Mouse (Mus musculus): ENCODE results near the gene Cyp3a16. TPM values are rescaled to one million over a fixed set of nuclear protein-coding genes. Genes with fewer than 3 reads are reported as not detected.
"Not testable (repeated sequence)": the region's sequence is repeated elsewhere in the genome, so short reads cannot be mapped to it uniquely, and the experiment has no call there.

The Cyp3a16 gene
- polyA plus RNA-seq (2015; fragmentation: Nextera tagmentation; extraction: Ambion mirVana), result 0.08 TPM in 1 of 2 replicates, not detected in the other

- H3K27me3 ChIP-seq (ENCODE audit: control insufficient read depth, insufficient read depth, low read length); H3K4me3 ChIP-seq (ENCODE audit: low read length); H3K27ac ChIP-seq (ENCODE audit: low read length); H3K36me3 ChIP-seq (ENCODE audit: control insufficient read depth, insufficient read depth); H3K4me2 ChIP-seq (ENCODE audit: low read depth, low read length); ATAC-seq (replicated peaks; ENCODE audit: extremely low read depth, insufficient read depth, low FRiP score); H3K4me1 ChIP-seq (ENCODE audit: control insufficient read depth, insufficient read depth, low read length); H3K9me3 ChIP-seq (replicated peaks; ENCODE audit: control insufficient read depth, low read length); H3K9ac ChIP-seq (ENCODE audit: low read length): not testable (repeated sequence)
- WGBS, result 61% methylated on average over 2 of the region's 2 CpGs
Observed at GRCm38 (mm10) chr5:145469623-145470022, at the start of gene Cyp3a16. Gene Cyp3a16 (minus strand): TSS chr5:145469723.

DNA sequence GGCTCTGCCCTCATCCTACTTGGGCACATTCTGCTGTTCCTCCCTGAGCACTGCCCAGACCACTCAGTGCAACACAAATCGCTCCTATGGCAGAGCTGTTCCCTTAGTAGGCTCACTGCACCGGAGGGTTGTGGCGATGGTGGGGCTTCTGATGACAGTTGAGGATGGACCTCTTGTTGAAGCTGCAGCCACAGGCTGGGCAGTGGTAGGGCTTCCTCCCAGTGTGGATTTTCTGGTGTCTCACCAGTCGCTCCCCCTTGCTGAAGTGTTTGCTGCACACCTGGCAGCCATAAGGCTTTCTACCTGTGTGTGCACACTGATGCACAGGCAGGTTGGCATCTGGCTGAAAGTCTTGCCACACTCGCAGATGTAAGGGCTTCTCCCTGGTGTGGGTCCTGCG lies 20.8 kb upstream of the Cyp3a16 start:
- Histone ChIP-seq H3K36me3 (ENCODE audit: control insufficient read depth, insufficient read depth) (no peaks in the 10 kb centered on the region), H3K9me3 (replicated peaks; ENCODE audit: control insufficient read depth, low read length) (no peaks in the 10 kb centered on the region), H3K4me3 (ENCODE audit: low read length) (no peak overlapping the region), H3K27me3 (ENCODE audit: control insufficient read depth, insufficient read depth, low read length) (no peaks in the 10 kb centered on the region), H3K9ac (ENCODE audit: low read length) (no peak overlapping the region), H3K4me2 (ENCODE audit: low read depth, low read length) (no peak overlapping the region), H3K27ac (ENCODE audit: low read length) (no peak overlapping the region), H3K4me1 (ENCODE audit: control insufficient read depth, insufficient read depth, low read length) (no peaks in the 10 kb centered on the region)
- ATAC-seq (replicated peaks; ENCODE audit: extremely low read depth, insufficient read depth, low FRiP score), result no peak
- no CpG with 5 or more reads among the region's 6 CpGs for WGBS

DNA sequence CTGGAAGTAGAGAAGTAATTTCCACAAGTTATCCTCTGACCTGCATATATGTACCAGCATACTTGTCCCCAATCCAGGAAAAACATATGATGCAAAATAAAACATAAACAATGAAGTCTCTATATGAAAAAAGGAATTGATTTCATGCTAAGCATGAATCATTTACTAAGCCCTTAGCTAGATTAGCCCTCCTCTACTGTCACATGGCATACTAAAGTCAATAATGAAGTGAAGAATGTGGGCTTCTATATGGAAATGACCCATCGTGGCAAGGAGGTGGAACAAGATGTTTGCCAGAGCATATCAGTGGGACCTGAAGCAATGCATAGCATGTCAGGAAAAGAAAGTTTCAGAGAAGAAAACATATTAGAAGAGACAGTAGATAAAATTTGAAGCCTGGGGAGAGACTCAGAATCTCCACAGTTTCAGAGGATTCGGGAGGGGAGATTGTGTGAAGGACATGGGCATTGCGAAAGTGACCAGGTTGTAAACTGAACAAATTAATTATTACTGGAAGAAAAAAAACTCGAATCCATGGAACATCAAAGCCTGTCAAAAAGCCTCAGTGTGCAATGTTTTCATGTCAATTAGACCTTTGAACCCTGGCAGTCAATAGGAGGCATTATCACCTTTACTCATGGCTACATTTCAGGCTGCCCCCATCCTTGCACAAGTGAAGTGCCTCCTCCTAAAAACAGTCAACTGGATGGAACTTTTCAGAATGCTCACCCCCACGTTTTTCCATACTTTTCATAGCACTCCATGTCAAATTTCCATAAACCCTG lies 5.0 kb downstream of the Cyp3a16 start:
- no peak for ATAC-seq (replicated peaks; ENCODE audit: extremely low read depth, insufficient read depth, low FRiP score)
- no peak overlapping the region for H3K4me3 ChIP-seq (ENCODE audit: low read length)
- H3K9me3 ChIP-seq (replicated peaks; ENCODE audit: control insufficient read depth, low read length), result peaks cover 2% of the 10 kb centered on the region; the same call in 1 of the 2 replicates
- no peaks in the 10 kb centered on the region for H3K36me3 ChIP-seq (ENCODE audit: control insufficient read depth, insufficient read depth)
- H3K27ac ChIP-seq (ENCODE audit: low read length), result no peak overlapping the region
- no peak overlapping the region for H3K9ac ChIP-seq (ENCODE audit: low read length)
- no peak overlapping the region for H3K4me2 ChIP-seq (ENCODE audit: low read depth, low read length)
- H3K4me1 ChIP-seq (ENCODE audit: control insufficient read depth, insufficient read depth, low read length), result no peaks in the 10 kb centered on the region
- no peaks in the 10 kb centered on the region for H3K27me3 ChIP-seq (ENCODE audit: control insufficient read depth, insufficient read depth, low read length)
- 53% methylated on average over 5 of the region's 5 CpGs for WGBS

- Histone ChIP-seq H3K4me2 (ENCODE audit: low read depth, low read length) (no peak overlapping the region), H3K27me3 (ENCODE audit: control insufficient read depth, insufficient read depth, low read length) (no peaks in the 10 kb centered on the region), H3K36me3 (ENCODE audit: control insufficient read depth, insufficient read depth) (no peaks in the 10 kb centered on the region), H3K27ac (ENCODE audit: low read length) (no peak overlapping the region), H3K4me3 (ENCODE audit: low read length) (no peak overlapping the region), H3K4me1 (ENCODE audit: control insufficient read depth, insufficient read depth, low read length) (no peaks in the 10 kb centered on the region), H3K9ac (ENCODE audit: low read length) (no peak overlapping the region), H3K9me3 (replicated peaks; ENCODE audit: control insufficient read depth, low read length) (peaks cover 3% of the 10 kb centered on the region)
- 66% methylated on average over 4 of the region's 4 CpGs for WGBS
- no peak for ATAC-seq (replicated peaks; ENCODE audit: extremely low read depth, insufficient read depth, low FRiP score)
Observed at GRCm38 (mm10) chr5:145462321-145462720, 7.2 kb downstream of the Cyp3a16 start.

GRCm38 (mm10) chr5:145454389-145454788 lies 15.1 kb downstream of the Cyp3a16 start:
- Histone ChIP-seq H3K27ac (ENCODE audit: low read length) (no peak overlapping the region), H3K9ac (ENCODE audit: low read length) (no peak overlapping the region), H3K9me3 (replicated peaks; ENCODE audit: control insufficient read depth, low read length) (peaks cover 9% of the 10 kb centered on the region), H3K4me2 (ENCODE audit: low read depth, low read length) (no peak overlapping the region), H3K27me3 (ENCODE audit: control insufficient read depth, insufficient read depth, low read length) (no peaks in the 10 kb centered on the region), H3K4me3 (ENCODE audit: low read length) (no peak overlapping the region), H3K4me1 (ENCODE audit: control insufficient read depth, insufficient read depth, low read length) (no peaks in the 10 kb centered on the region), H3K36me3 (ENCODE audit: control insufficient read depth, insufficient read depth) (no peaks in the 10 kb centered on the region)
- WGBS, result 70% methylated on average over 4 of the region's 4 CpGs
- ATAC-seq (replicated peaks; ENCODE audit: extremely low read depth, insufficient read depth, low FRiP score), result no peak

GRCm38 (mm10) chr5:145433688-145434087 lies 35.8 kb downstream of the Cyp3a16 start:
- H3K9ac ChIP-seq (ENCODE audit: low read length), result no peak overlapping the region
- WGBS, result 62% methylated on average over 1 of the region's 1 CpGs
- ATAC-seq (replicated peaks; ENCODE audit: extremely low read depth, insufficient read depth, low FRiP score), result no peak

GRCm38 (mm10) chr5:145431004-145431403 lies 38.5 kb downstream of the Cyp3a16 start:
- Histone ChIP-seq H3K4me1 (ENCODE audit: control insufficient read depth, insufficient read depth, low read length) (no peaks in the 10 kb centered on the region), H3K36me3 (ENCODE audit: control insufficient read depth, insufficient read depth) (no peaks in the 10 kb centered on the region), H3K27me3 (ENCODE audit: control insufficient read depth, insufficient read depth, low read length) (no peaks in the 10 kb centered on the region), H3K27ac (ENCODE audit: low read length) (no peak overlapping the region), H3K4me2 (ENCODE audit: low read depth, low read length) (no peak overlapping the region), H3K9ac (ENCODE audit: low read length) (no peak overlapping the region), H3K9me3 (replicated peaks; ENCODE audit: control insufficient read depth, low read length) (peaks cover 12% of the 10 kb centered on the region; the same call in 1 of the 2 replicates), H3K4me3 (ENCODE audit: low read length) (no peak overlapping the region)
- no peak for ATAC-seq (replicated peaks; ENCODE audit: extremely low read depth, insufficient read depth, low FRiP score)

More at GRCm38 (mm10) chr5:145433688-145434087, 35.8 kb downstream of the Cyp3a16 start:
- no peak overlapping the region for H3K4me2 ChIP-seq (ENCODE audit: low read depth, low read length)
- no peaks in the 10 kb centered on the region for H3K27me3 ChIP-seq (ENCODE audit: control insufficient read depth, insufficient read depth, low read length)
- no peaks in the 10 kb centered on the region for H3K4me1 ChIP-seq (ENCODE audit: control insufficient read depth, insufficient read depth, low read length)
- no peak overlapping the region for H3K27ac ChIP-seq (ENCODE audit: low read length)
- no peak overlapping the region for H3K4me3 ChIP-seq (ENCODE audit: low read length)
- peaks cover 12% of the 10 kb centered on the region; the same call in 1 of the 2 replicates for H3K9me3 ChIP-seq (replicated peaks; ENCODE audit: control insufficient read depth, low read length)
- H3K36me3 ChIP-seq (ENCODE audit: control insufficient read depth, insufficient read depth), result no peaks in the 10 kb centered on the region

DNA sequence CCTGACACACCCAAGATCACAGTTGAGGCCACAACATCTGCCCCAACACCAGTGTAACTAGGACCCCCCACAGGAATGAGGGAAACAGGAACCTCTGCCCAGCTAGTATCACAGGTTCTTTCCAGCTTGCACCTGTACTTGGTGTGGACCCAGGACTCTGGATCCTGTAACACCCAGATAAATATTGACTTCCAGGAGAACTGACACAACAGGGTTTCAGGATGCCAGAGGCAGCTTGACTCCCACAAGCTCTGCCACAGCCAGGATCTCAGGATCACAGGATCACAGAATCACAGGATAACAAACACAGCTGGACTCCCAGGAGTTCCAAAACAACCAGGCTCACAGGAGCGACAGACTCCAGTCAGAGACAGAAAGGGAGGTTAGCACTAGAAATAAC lies 47.2 kb downstream of the Cyp3a16 start:
- Histone ChIP-seq H3K27ac (ENCODE audit: low read length) (no peak overlapping the region), H3K4me2 (ENCODE audit: low read depth, low read length) (no peak overlapping the region), H3K27me3 (ENCODE audit: control insufficient read depth, insufficient read depth, low read length) (no peaks in the 10 kb centered on the region), H3K4me1 (ENCODE audit: control insufficient read depth, insufficient read depth, low read length) (no peaks in the 10 kb centered on the region), H3K36me3 (ENCODE audit: control insufficient read depth, insufficient read depth) (no peaks in the 10 kb centered on the region), H3K9me3 (replicated peaks; ENCODE audit: control insufficient read depth, low read length) (0 out of 2 replicates have a peak, but pooled peaks cover 5% of the 10 kb centered on the region), H3K4me3 (ENCODE audit: low read length) (no peak overlapping the region), H3K9ac (ENCODE audit: low read length) (no peak overlapping the region)
- 79% methylated on average over 1 of the region's 1 CpGs for WGBS
- ATAC-seq (replicated peaks; ENCODE audit: extremely low read depth, insufficient read depth, low FRiP score), result no peak

GRCm38 (mm10) chr5:145415416-145415815 lies 54.1 kb downstream of the Cyp3a16 start:
- H3K4me3 ChIP-seq (ENCODE audit: low read length); H3K27me3 ChIP-seq (ENCODE audit: control insufficient read depth, insufficient read depth, low read length); H3K4me1 ChIP-seq (ENCODE audit: control insufficient read depth, insufficient read depth, low read length); ATAC-seq (replicated peaks; ENCODE audit: extremely low read depth, insufficient read depth, low FRiP score); H3K9ac ChIP-seq (ENCODE audit: low read length); H3K36me3 ChIP-seq (ENCODE audit: control insufficient read depth, insufficient read depth); H3K4me2 ChIP-seq (ENCODE audit: low read depth, low read length); H3K27ac ChIP-seq (ENCODE audit: low read length): not testable (repeated sequence)
- WGBS, result 77% methylated on average over 9 of the region's 9 CpGs
- H3K9me3 ChIP-seq (replicated peaks; ENCODE audit: control insufficient read depth, low read length), result peaks cover 34% of the 10 kb centered on the region

Data from heart, embryonic 16.5 days (tissue).